ENCODE assay signal across 8 mouse cellular contexts in the genomic region with DNA sequence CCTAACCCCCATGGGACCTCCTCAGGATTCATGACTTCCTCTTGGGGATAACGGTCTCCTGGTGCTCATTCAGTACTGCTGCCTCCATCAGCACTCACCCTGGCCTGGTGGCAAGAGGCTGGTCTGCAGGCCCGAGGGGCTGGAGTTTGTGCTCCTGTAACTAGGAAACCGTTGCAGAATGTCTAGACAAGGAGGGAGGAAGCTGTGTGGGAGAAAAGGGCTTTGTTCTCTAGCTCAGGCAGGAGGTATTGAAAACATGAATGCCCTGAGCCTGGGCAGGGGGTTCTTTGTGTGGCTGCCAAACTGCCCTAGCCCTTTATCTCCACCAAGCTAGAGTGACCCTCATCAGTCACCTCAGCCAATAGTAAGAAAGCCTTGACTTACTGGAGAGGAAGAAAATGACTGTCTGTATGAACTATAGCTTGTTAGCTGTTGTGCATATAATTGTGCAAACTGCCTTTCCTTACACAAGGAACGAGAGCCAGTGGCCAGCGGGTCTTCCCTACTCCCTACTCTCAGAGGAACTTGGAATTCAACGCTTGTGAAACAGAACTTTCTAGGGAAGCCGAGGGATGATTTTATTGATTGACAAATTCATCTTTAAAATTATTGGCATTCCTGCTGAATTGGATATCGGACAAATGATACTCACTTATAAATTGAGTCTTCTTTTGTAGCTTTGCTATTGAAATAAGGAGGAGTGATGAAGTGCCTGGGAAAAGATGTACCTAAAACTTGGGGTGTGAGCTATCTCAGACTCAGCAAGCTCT. TPM values are rescaled to one million over a fixed set of nuclear protein-coding genes. Genes with fewer than 3 reads are reported as not detected.
DNase-seq lines count a peak whose midpoint lies in the region; ATAC-seq and TF ChIP-seq lines count a peak whose summit lies in the region.

No protein-coding gene starts in this region.

- WGBS in embryonic facial prominence, embryonic 13.5 days = 44% methylated on average over 8 of the region's 8 CpGs
- 9% methylated on average over 8 of the region's 8 CpGs for WGBS in hindbrain, embryonic 15.5 days
- 10% methylated on average over 8 of the region's 8 CpGs for WGBS in neural tube, embryonic 13.5 days

- TF ChIP-seq CTCF in layer of hippocampus, adult 2 months (conservative IDR thresholded peaks at IDR 0.05) = peak; percentile 26; the same call in 1 of the 2 replicates

- H3K27ac ChIP-seq in layer of hippocampus, adult 2 months = peak overlapping the region; percentile 11; the same call in 1 of the 2 replicates
- H3K27ac ChIP-seq in embryonic facial prominence, embryonic 13.5 days = peak overlapping the region; percentile 51; the same call in 1 of the 2 replicates
- H3K27ac ChIP-seq in hindbrain, embryonic 15.5 days (replicated peaks) = peak overlapping the region; percentile 46
- peak overlapping the region; percentile 59 for H3K27ac ChIP-seq in neural tube, embryonic 13.5 days (replicated peaks)

- no peaks in the 10 kb centered on the region for H3K27me3 ChIP-seq in embryonic facial prominence, embryonic 13.5 days
- no peaks in the 10 kb centered on the region for H3K27me3 ChIP-seq in hindbrain, embryonic 15.5 days
- H3K27me3 ChIP-seq in neural tube, embryonic 13.5 days = 0 out of 2 replicates have a peak, but pooled peaks cover 8% of the 10 kb centered on the region

- H3K9me3 ChIP-seq in embryonic facial prominence, embryonic 13.5 days = no peaks in the 10 kb centered on the region
- H3K9me3 ChIP-seq in hindbrain, embryonic 15.5 days = no peaks in the 10 kb centered on the region
- H3K9me3 ChIP-seq in neural tube, embryonic 13.5 days = no peaks in the 10 kb centered on the region

- ATAC-seq in embryonic facial prominence, embryonic 13.5 days (ENCODE audit: insufficient number of reproducible peaks, insufficient read depth, low FRiP score, low TSS enrichment, low read depth) = 0 out of 2 replicates have a peak, but pooled peaks have one; percentile 32
- peak; percentile 87 for ATAC-seq in hindbrain, embryonic 15.5 days (ENCODE audit: low FRiP score, low read depth)
- ATAC-seq in neural tube, embryonic 13.5 days (ENCODE audit: low read depth) = peak; percentile 77

- H3K9ac ChIP-seq in embryonic facial prominence, embryonic 13.5 days = 0 out of 2 replicates have a peak overlapping the region, but pooled peaks have one; percentile 40
- no peak overlapping the region for H3K9ac ChIP-seq in hindbrain, embryonic 15.5 days
- H3K9ac ChIP-seq in neural tube, embryonic 13.5 days = no peak overlapping the region

- intact Hi-C loops in left cerebral cortex, postnatal 36 days (cut with DNase I) = no loop called here

- no peak overlapping the region for H3K4me2 ChIP-seq in embryonic facial prominence, embryonic 13.5 days
- H3K4me2 ChIP-seq in hindbrain, embryonic 15.5 days = no peak overlapping the region
- no peak overlapping the region for H3K4me2 ChIP-seq in neural tube, embryonic 13.5 days

- peak in 1 of 2 experiments; percentile 56 for DNase-seq in layer of hippocampus, adult 2 months (ENCODE audit: low spot score in 2 of 2)
- no peak for DNase-seq in layer of hippocampus, adult 9-10 months (ENCODE audit: low spot score)
- no peak for DNase-seq in MN1 (ENCODE audit: low spot score)
- DNase-seq in left cerebral cortex, postnatal 36 days (ENCODE audit: low spot score in 2 of 2) = no peak
- no peak for DNase-seq in kidney, postnatal 36 days

- H3K36me3 ChIP-seq in embryonic facial prominence, embryonic 13.5 days = no peaks in the 10 kb centered on the region
- H3K36me3 ChIP-seq in hindbrain, embryonic 15.5 days = no peaks in the 10 kb centered on the region
- peaks cover 6% of the 10 kb centered on the region; the same call in 1 of the 2 replicates for H3K36me3 ChIP-seq in neural tube, embryonic 13.5 days

- no peak overlapping the region for H3K4me3 ChIP-seq in layer of hippocampus, adult 2 months
- no peak overlapping the region for H3K4me3 ChIP-seq in embryonic facial prominence, embryonic 13.5 days
- no peak overlapping the region for H3K4me3 ChIP-seq in hindbrain, embryonic 15.5 days
- H3K4me3 ChIP-seq in neural tube, embryonic 13.5 days = no peak overlapping the region

- peaks cover 5% of the 10 kb centered on the region; the same call in 1 of the 2 replicates for H3K4me1 ChIP-seq in embryonic facial prominence, embryonic 13.5 days
- peaks cover 49% of the 10 kb centered on the region for H3K4me1 ChIP-seq in hindbrain, embryonic 15.5 days (replicated peaks)
- peaks cover 73% of the 10 kb centered on the region for H3K4me1 ChIP-seq in neural tube, embryonic 13.5 days (replicated peaks)

RNA-seq across cellular contexts. Expression of gene Scrn1, which starts 11.8 kb away (rescaled TPM):
- 10 to 100 TPM; 98.2 to 98.3 TPM for total RNA-seq in layer of hippocampus, adult 2 months (2021)
- polyA plus RNA-seq in embryonic facial prominence, embryonic 13.5 days (2015; fragmentation: Nextera tagmentation; extraction: Ambion mirVana) = 7.3 and 11.0 TPM in 2 replicates
- 100 and 106 TPM in 2 replicates for polyA plus RNA-seq in hindbrain, embryonic 15.5 days (2015; fragmentation: Nextera tagmentation; extraction: Ambion mirVana)
- polyA plus RNA-seq in neural tube, embryonic 13.5 days (2015; fragmentation: Nextera tagmentation; extraction: Ambion mirVana) = 95.5 and 102 TPM in 2 replicates
- 100 to 1,000 TPM; 145 to 155 TPM for total RNA-seq in left cerebral cortex, postnatal 36 days (2021)

RNA-seq across cellular contexts. Expression of gene Plekha8, which starts 40.4 kb away (rescaled TPM):
- total RNA-seq in layer of hippocampus, adult 2 months (2021) = 10 to 100 TPM; 10.8 to 13.4 TPM
- 12.0 and 12.5 TPM in 2 replicates for polyA plus RNA-seq in embryonic facial prominence, embryonic 13.5 days (2015; fragmentation: Nextera tagmentation; extraction: Ambion mirVana)
- polyA plus RNA-seq in hindbrain, embryonic 15.5 days (2015; fragmentation: Nextera tagmentation; extraction: Ambion mirVana) = 7.9 TPM in 2 replicates
- polyA plus RNA-seq in neural tube, embryonic 13.5 days (2015; fragmentation: Nextera tagmentation; extraction: Ambion mirVana) = 9.6 and 10.2 TPM in 2 replicates
- total RNA-seq in left cerebral cortex, postnatal 36 days (2021) = 10 to 100 TPM; 12.3 to 12.6 TPM

RNA-seq across cellular contexts. Expression of gene Fkbp14, which starts 42.6 kb away (rescaled TPM):
- total RNA-seq in layer of hippocampus, adult 2 months (2021) = 10 to 100 TPM; 13.1 to 14.6 TPM
- polyA plus RNA-seq in embryonic facial prominence, embryonic 13.5 days (2015; fragmentation: Nextera tagmentation; extraction: Ambion mirVana) = 37.9 and 41.4 TPM in 2 replicates
- polyA plus RNA-seq in hindbrain, embryonic 15.5 days (2015; fragmentation: Nextera tagmentation; extraction: Ambion mirVana) = 9.2 and 9.8 TPM in 2 replicates
- 19.0 and 19.3 TPM in 2 replicates for polyA plus RNA-seq in neural tube, embryonic 13.5 days (2015; fragmentation: Nextera tagmentation; extraction: Ambion mirVana)
- total RNA-seq in left cerebral cortex, postnatal 36 days (2021) = 1 to 10 TPM; 7.3 to 9.9 TPM

Comparison
In these comparisons a context has a peak if more than half of its experiments do, and no peak if none do; other contexts are left out.
1. ATAC-seq: peak in every context shown above with its lines; median percentile 87 in hindbrain, embryonic 15.5 days; 77 in neural tube, embryonic 13.5 days; 32 in embryonic facial prominence, embryonic 13.5 days.